Mouse (Mus musculus) intestine, embryonic 16.5 days (tissue): ENCODE data around the gene Fam184b. TPM values are rescaled to one million over a fixed set of nuclear protein-coding genes. Genes with fewer than 3 reads are reported as not detected.

Experiments
- ATAC-seq: fragments of 200-750 bp; cut with Nextera tagmentation; 2 replicates; pipeline ENCODE4 v1.8.0; 2017; ENCODE audit warnings: moderate TSS enrichment, moderate library complexity
- H3K27ac ChIP-seq: fragments of 300-500 bp; sonication (generic); 2 replicates; pipeline ENCODE4 v1.5.1; 2014; ENCODE audit warnings: mild to moderate bottlenecking, low read length
- H3K27me3 ChIP-seq: fragments of 300-500 bp; sonication (generic); replicated peaks from 2 replicates; pipeline ENCODE4 v1.6.1; 2014; ENCODE audit warnings: low read length, control low read depth, mixed read lengths; ENCODE audit not compliant: control insufficient read depth, insufficient read depth
- H3K36me3 ChIP-seq: fragments of 300-500 bp; sonication (generic); 2 replicates; pipeline ENCODE4 v1.6.1; 2014; ENCODE audit warnings: low read length, control low read depth; ENCODE audit not compliant: control insufficient read depth, insufficient read depth
- H3K4me1 ChIP-seq: fragments of 300-500 bp; sonication (generic); 2 replicates; pipeline ENCODE4 v1.6.1; 2014; ENCODE audit warnings: low read length, control low read depth, mixed read lengths; ENCODE audit not compliant: control insufficient read depth, insufficient read depth
- H3K4me2 ChIP-seq: fragments of 300-500 bp; sonication (generic); 2 replicates; pipeline ENCODE4 v1.6.1; 2014; ENCODE audit warnings: low read depth, low read length, control low read depth
- H3K4me3 ChIP-seq: fragments of 300-500 bp; sonication (generic); 2 replicates; pipeline ENCODE4 v1.5.1; 2014; ENCODE audit warnings: mild to moderate bottlenecking, low read length
- H3K9ac ChIP-seq: fragments of 300-500 bp; sonication (generic); 2 replicates; pipeline ENCODE4 v1.6.1; 2014; ENCODE audit warnings: low read depth, low read length
- H3K9me3 ChIP-seq: fragments of 300-500 bp; sonication (generic); 2 replicates; pipeline ENCODE4 v1.6.1; 2016; ENCODE audit warnings: low read length, control low read depth; ENCODE audit not compliant: control insufficient read depth
- WGBS: fragments of 180-500 bp; shearing (Covaris S2); extraction: QIAGEN DNeasy Blood & Tissue Kit; methylation state at CpG from one replicate; pipeline ENCODE4 v1.1.7; 2014; 5-methylcytosine and 5-hydroxymethylcytosine counted together
- polyA plus RNA-seq: library from polyadenylated mRNA; unstranded; fragments of >200 nt; fragmentation: Nextera tagmentation; extraction: Ambion mirVana; gene quantifications from 2 replicates; pipeline ENCODE4 v1.2.1, GENCODE M21; 2015

Gene Fam184b
- polyA plus RNA-seq, 1 experiment from 2014 or later: 2.9 TPM

DNA sequence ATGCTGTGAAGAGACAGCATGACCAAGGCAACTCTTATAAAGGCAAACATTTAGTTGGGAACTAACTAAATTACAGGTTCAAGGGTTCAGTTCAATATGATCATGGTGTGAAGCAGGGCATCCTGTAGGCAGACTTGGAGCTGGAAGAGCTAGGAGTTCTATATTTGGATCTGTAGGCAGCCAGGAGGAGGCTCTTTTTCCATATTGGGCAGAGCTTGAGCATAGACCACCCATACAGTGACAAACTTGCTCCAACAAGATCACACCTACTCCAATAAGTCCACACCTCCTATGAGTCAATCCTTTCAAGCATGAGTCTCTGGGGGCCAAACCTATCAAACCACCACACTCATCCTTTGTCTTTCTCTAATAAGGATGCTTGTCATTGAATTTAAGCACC lies 9.9 kb downstream of the Fam184b start:
- no peak for ATAC-seq
- Histone ChIP-seq H3K36me3 (no peaks in the 10 kb centered on the region), H3K4me3 (no peak overlapping the region), H3K9ac (no peak overlapping the region), H3K27ac (no peak overlapping the region), H3K27me3 (no peaks in the 10 kb centered on the region), H3K9me3 (no peaks in the 10 kb centered on the region), H3K4me1 (no peaks in the 10 kb centered on the region), H3K4me2 (no peak overlapping the region)

DNA sequence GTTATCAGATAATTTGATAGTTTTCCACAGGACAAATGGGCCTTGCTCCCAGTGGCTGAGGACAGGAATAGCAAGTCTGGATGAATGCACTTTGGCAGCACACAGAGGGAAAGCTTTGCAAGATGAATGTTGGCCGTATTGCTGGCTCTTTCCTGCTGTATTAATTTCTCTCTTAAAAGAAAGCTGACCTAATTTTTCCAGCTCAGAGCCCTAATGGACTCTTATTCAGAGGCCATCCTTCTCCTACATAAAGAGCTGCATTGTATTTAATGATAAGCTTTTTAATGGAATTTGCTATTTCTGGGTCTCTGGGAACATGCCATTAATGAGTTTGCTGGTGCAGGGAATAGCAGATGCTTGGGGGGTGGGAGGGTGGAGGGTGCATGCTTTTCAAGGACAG lies 11.6 kb downstream of the Fam184b start:
- Histone ChIP-seq H3K4me3 (no peak overlapping the region), H3K27ac (no peak overlapping the region), H3K36me3 (no peaks in the 10 kb centered on the region), H3K9ac (no peak overlapping the region), H3K27me3 (no peaks in the 10 kb centered on the region), H3K4me1 (no peaks in the 10 kb centered on the region), H3K9me3 (no peaks in the 10 kb centered on the region), H3K4me2 (no peak overlapping the region)
- peak; percentile 38; the same call in 1 of the 2 replicates for ATAC-seq
- WGBS: 70% methylated on average over 1 of the region's 1 CpGs

- 53% methylated on average over 3 of the region's 3 CpGs for WGBS
- ATAC-seq: no peak
- no peaks in the 10 kb centered on the region for H3K36me3 ChIP-seq
- H3K4me2 ChIP-seq: no peak overlapping the region
- no peaks in the 10 kb centered on the region for H3K27me3 ChIP-seq
- H3K4me1 ChIP-seq: no peaks in the 10 kb centered on the region
- H3K4me3 ChIP-seq: no peak overlapping the region
- H3K9ac ChIP-seq: no peak overlapping the region
- H3K9me3 ChIP-seq: no peaks in the 10 kb centered on the region
- H3K27ac ChIP-seq: no peak overlapping the region
Observed at GRCm38 (mm10) chr5:45621511-45621910, 17.9 kb downstream of the Fam184b start.

GRCm38 (mm10) chr5:45599056-45599455 lies 40.4 kb downstream of the Fam184b start:
- no peak for ATAC-seq
- Histone ChIP-seq H3K4me3 (no peak overlapping the region), H3K9ac (no peak overlapping the region), H3K9me3 (no peaks in the 10 kb centered on the region), H3K4me1 (no peaks in the 10 kb centered on the region), H3K27ac (no peak overlapping the region), H3K4me2 (no peak overlapping the region), H3K36me3 (no peaks in the 10 kb centered on the region), H3K27me3 (no peaks in the 10 kb centered on the region)
- 84% methylated on average over 4 of the region's 4 CpGs for WGBS

DNA sequence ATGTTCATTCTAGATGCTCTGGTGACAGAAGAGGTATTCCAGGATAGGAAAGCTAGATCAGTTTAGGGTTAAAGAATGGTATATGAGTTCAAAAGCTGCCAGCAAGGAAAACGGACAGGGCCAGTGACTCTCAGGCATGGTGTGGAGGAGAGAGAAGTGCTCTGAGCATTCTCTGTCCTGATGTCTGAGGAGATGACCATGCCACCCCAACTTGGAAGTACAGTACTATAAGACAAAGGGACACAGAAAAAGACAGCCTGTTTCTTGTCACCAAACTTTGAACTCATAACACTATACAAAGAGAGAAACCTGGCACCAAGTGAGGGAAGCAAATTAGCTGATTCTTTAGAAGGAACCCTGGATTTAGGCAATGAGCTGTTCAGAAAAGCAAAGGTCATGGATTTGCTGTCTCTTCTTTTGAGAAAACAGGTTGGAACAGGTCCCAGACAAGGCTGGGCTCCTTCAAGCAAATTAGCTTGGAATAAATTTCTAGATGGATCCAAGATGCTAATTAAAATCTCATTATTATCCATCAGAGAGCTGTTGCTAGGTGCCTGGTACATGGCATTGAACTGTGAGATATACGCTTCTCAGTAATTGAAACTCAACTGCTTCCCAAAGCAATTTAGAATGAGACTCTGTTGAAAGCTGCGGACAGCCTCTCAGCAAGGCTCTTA lies 43.9 kb downstream of the Fam184b start:
- Histone ChIP-seq H3K27ac (no peak overlapping the region), H3K27me3 (no peaks in the 10 kb centered on the region)

DNA sequence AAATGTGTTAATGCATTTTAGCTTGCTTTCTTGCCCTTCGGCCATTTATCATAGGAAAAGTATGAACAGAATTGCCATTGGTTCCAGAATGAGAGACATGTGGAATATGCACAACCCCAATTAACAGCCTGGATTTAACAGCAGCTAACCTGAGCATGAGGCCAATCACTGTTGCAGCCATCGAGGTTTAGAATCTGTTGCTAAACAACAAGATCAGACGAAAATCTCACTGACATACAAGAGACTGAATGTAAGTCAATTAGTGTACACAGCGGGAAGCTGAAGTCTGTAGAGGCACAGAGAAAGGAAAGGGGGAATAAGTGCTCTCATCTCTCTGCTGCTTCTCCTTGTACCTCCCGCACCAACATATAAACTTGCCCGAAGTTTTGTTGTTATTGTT lies 46.1 kb downstream of the Fam184b start:
- no peak for ATAC-seq
- WGBS: 87% methylated on average over 6 of the region's 6 CpGs

More for the DNA sequence above, 43.9 kb downstream of the Fam184b start:
- Histone ChIP-seq H3K4me2 (no peak overlapping the region), H3K4me1 (no peaks in the 10 kb centered on the region), H3K4me3 (no peak overlapping the region), H3K9ac (no peak overlapping the region), H3K36me3 (no peaks in the 10 kb centered on the region), H3K9me3 (no peaks in the 10 kb centered on the region)
- 73% methylated on average over 3 of the region's 3 CpGs for WGBS
- ATAC-seq: no peak

GRCm38 (mm10) chr5:45590094-45590493 lies 49.3 kb downstream of the Fam184b start:
- no peak for ATAC-seq
- Histone ChIP-seq H3K4me1 (no peaks in the 10 kb centered on the region), H3K9me3 (no peaks in the 10 kb centered on the region), H3K36me3 (no peaks in the 10 kb centered on the region), H3K4me2 (no peak overlapping the region), H3K27me3 (no peaks in the 10 kb centered on the region), H3K27ac (no peak overlapping the region), H3K4me3 (no peak overlapping the region), H3K9ac (no peak overlapping the region)
- 85% methylated on average over 4 of the region's 4 CpGs for WGBS

More for the DNA sequence above, 46.1 kb downstream of the Fam184b start:
- Histone ChIP-seq H3K4me2 (no peak overlapping the region), H3K27me3 (no peaks in the 10 kb centered on the region), H3K9ac (no peak overlapping the region), H3K9me3 (no peaks in the 10 kb centered on the region), H3K36me3 (no peaks in the 10 kb centered on the region), H3K4me3 (no peak overlapping the region), H3K4me1 (no peaks in the 10 kb centered on the region), H3K27ac (no peak overlapping the region)

DNA sequence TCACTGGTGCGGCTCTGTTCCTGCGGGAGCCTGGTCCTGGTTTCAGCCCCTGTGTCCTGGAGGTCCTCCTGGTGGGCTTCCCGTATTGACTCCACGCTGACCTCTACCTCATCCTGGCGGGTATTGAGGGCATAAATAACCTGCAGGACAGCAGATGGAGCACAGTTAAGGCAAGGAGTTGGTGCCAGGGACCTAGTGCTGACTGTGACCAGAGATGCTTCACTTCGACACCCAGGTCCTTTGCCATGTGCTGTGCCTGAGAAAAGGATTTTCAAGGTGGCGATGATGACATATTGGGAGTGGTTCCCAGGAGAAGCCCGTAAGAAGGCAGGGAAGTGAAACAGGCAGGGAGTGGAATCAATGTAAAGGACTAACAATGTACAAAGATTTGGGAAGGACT lies 54.8 kb downstream of the Fam184b start:
- no peak overlapping the region for H3K9ac ChIP-seq
- no peak overlapping the region for H3K4me2 ChIP-seq
- H3K4me1 ChIP-seq: no peaks in the 10 kb centered on the region
- H3K27ac ChIP-seq: no peak overlapping the region
- 76% methylated on average over 8 of the region's 8 CpGs for WGBS
- H3K36me3 ChIP-seq: no peaks in the 10 kb centered on the region
- no peaks in the 10 kb centered on the region for H3K27me3 ChIP-seq
- ATAC-seq: no peak
- no peak overlapping the region for H3K4me3 ChIP-seq
- H3K9me3 ChIP-seq: no peaks in the 10 kb centered on the region

DNA sequence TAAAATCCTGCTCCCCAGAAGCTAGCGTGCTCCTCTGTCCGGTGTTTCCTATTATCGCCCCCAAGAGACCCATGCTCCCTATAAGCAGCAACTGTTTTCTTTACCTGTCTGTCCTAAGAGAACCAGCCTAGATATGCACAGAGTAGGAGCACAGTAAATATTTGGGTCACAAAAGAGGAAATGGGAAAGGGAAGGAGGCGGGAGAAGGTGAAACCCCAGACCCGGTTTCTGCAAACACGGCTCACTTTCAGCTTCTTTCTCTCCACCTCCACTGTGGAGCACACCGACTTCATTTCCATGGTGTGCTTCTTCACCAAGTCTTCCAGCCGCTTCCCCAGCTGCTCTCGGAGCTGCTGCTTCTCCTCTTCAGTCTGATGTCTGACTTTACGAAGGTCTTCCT lies 59.1 kb downstream of the Fam184b start:
- H3K9me3 ChIP-seq: no peaks in the 10 kb centered on the region
- 74% methylated on average over 10 of the region's 10 CpGs for WGBS
- no peak overlapping the region for H3K4me2 ChIP-seq
- H3K9ac ChIP-seq: no peak overlapping the region
- ATAC-seq: no peak
- no peaks in the 10 kb centered on the region for H3K4me1 ChIP-seq
- no peak overlapping the region for H3K4me3 ChIP-seq
- H3K27me3 ChIP-seq: no peaks in the 10 kb centered on the region
- no peaks in the 10 kb centered on the region for H3K36me3 ChIP-seq
- H3K27ac ChIP-seq: no peak overlapping the region

DNA sequence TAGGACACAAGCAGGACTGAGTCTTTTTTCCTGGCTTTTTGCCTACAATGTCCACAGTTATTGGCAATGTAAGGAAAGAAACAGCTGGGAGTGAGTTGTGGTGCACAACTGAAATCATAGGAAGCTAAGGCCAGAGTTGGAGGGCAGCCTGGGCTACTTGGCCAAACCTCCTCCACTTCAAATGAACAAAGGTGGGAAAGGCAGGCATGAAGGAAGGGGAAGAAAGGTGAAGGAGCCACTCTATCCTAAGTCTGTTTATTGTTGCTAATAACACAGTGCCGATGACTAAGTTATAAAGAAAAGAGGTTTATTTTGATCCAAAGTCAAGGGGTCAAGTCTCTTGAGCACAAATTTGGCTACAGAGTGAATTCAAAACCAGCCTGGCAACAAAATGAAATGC lies 62.0 kb downstream of the Fam184b start:
- Histone ChIP-seq H3K27ac (no peak overlapping the region), H3K4me3 (no peak overlapping the region), H3K9me3 (no peaks in the 10 kb centered on the region), H3K27me3 (no peaks in the 10 kb centered on the region), H3K4me2 (no peak overlapping the region), H3K36me3 (no peaks in the 10 kb centered on the region), H3K9ac (no peak overlapping the region), H3K4me1 (no peaks in the 10 kb centered on the region)
- ATAC-seq: no peak
- WGBS: 62% methylated on average over 1 of the region's 1 CpGs
